Mouse (Mus musculus) C2C12 (cell line): ENCODE measurements around the gene Hcfc2.

Source experiments
- CEBPB ChIP-seq: IDR thresholded peaks from one replicate; pipeline ENCODE4 v1.6.1; 2011; ENCODE audit warnings: low read depth, mild to moderate bottlenecking, control low read depth, moderate library complexity
- CTCF ChIP-seq: IDR thresholded peaks from one replicate; pipeline ENCODE4 v1.5.1; 2011; ENCODE audit not compliant: control insufficient read depth, insufficient read depth, insufficient read length
- FOSL1 ChIP-seq: IDR thresholded peaks from one replicate; pipeline ENCODE4 v1.8.0; 2011; ENCODE audit warnings: mild to moderate bottlenecking, low read length; ENCODE audit not compliant: poor library complexity, insufficient read depth, severe bottlenecking
- MAX ChIP-seq: IDR thresholded peaks from one replicate; pipeline ENCODE4 v1.6.1; 2011; ENCODE audit warnings: mild to moderate bottlenecking, control low read depth
- MYOD1 ChIP-seq: IDR thresholded peaks from one replicate; pipeline ENCODE4 v1.6.1; 2011; ENCODE audit warnings: low read depth; ENCODE audit not compliant: control insufficient read depth, insufficient read length
- MYOG ChIP-seq: IDR thresholded peaks from one replicate; pipeline ENCODE4 v1.6.1; 2011; ENCODE audit not compliant: control insufficient read depth, insufficient read length; ENCODE audit errors: extremely low read depth
- USF1 ChIP-seq: IDR thresholded peaks from one replicate; pipeline ENCODE4 v1.6.1; 2011; ENCODE audit warnings: low read depth, mild to moderate bottlenecking, control low read depth, moderate library complexity

DNA sequence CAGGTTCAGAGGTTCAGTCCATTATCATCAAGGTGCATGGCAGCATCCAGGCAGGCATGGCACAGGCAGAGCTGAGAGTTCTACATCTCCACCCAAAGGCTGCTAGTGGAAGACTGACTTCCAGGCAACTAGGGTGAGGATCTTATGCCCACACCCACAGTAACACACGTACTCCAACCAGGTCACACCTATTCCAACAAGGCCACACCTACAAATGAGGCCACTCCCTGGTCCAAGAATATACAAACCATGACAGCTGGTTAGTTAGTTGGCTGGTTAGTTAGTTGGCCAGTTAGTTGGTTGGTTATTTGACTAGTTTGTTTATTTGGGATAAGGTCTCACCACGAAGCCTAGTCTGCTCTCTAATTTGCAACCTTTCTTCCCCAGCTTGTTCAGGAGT, 32.7 kb upstream of the Hcfc2 start:
- no peak for TF ChIP-seq CTCF
- no peak for TF ChIP-seq MYOG
- TF ChIP-seq CEBPB = no peak
- no peak for TF ChIP-seq USF1
- no peak for TF ChIP-seq MYOD1
- TF ChIP-seq MAX = no peak
- no peak for TF ChIP-seq FOSL1
